Mouse (Mus musculus) bone marrow, adult 2 months (tissue): ENCODE results near the gene Aatf. TPM values are rescaled to one million over a fixed set of nuclear protein-coding genes. Genes with fewer than 3 reads are reported as not detected.
A peak's percentile ranks its signal among the peaks of the same experiment; 100 is the strongest.

Experiments
- H3K27ac ChIP-seq: fragments of 200-500 bp; 2 replicates; pipeline ENCODE4 v1.5.1; 2012; ENCODE audit warnings: low read depth, mild to moderate bottlenecking, control low read depth, inconsistent platforms, low read length; ENCODE audit not compliant: control insufficient read depth, poor library complexity, insufficient read depth
- H3K4me1 ChIP-seq: fragments of 200-500 bp; 2 replicates; pipeline ENCODE4 v1.6.1; 2011; ENCODE audit warnings: low read length; ENCODE audit not compliant: control insufficient read depth, insufficient read depth
- H3K4me3 ChIP-seq: fragments of 200-500 bp; replicated peaks from 2 replicates; pipeline ENCODE3; 2011; ENCODE audit warnings: mild to moderate bottlenecking, low read depth, low read length, control low read depth; ENCODE audit not compliant: control insufficient read depth
- CTCF ChIP-seq: fragments of 200-500 bp; IDR thresholded peaks from 2 replicates; pipeline ENCODE4 v1.5.1; 2011; ENCODE audit warnings: low read length, control low read depth; ENCODE audit not compliant: control insufficient read depth, insufficient read depth
- POLR2A ChIP-seq: fragments of 200-500 bp; IDR thresholded peaks from 2 replicates; pipeline ENCODE4 v1.6.1; 2011; ENCODE audit warnings: low read depth, mild to moderate bottlenecking, control low read depth, low read length, borderline replicate concordance; ENCODE audit not compliant: control insufficient read depth
- WGBS: fragments of 180-500 bp; shearing (Covaris S2); methylation state at CpG from one replicate; pipeline ENCODE4 v1.1.7; 2018; 5-methylcytosine and 5-hydroxymethylcytosine counted together
- polyA plus RNA-seq: library from polyadenylated mRNA; stranded (reverse); fragments of >200 nt; gene quantifications from 2 replicates; pipeline ENCODE4 v1.2.4, GENCODE M21; 2011; ENCODE audit warnings: low replicate concordance; ENCODE audit not compliant: missing spikeins, insufficient read depth, insufficient read length

Aatf gene
- polyA plus RNA-seq, 1 experiment, result 26.2 TPM

- Histone ChIP-seq H3K4me3 (no peak overlapping the region), H3K27ac (no peak overlapping the region), H3K4me1 (no peaks in the 10 kb centered on the region)
- 15% methylated on average over 14 of the region's 14 CpGs for WGBS
- no peak for TF ChIP-seq CTCF
- no peak for TF ChIP-seq POLR2A
These were observed 16.7 kb upstream of the Aatf start for GRCm38 (mm10) chr11:84529797-84530703.

- H3K4me1 ChIP-seq, result no peaks in the 10 kb centered on the region
- no peak overlapping the region for H3K4me3 ChIP-seq
- 8% methylated on average over 24 of the region's 24 CpGs for WGBS
- H3K27ac ChIP-seq, result no peak overlapping the region
- TF ChIP-seq CTCF (no peak), POLR2A (no peak)
These were observed 15.9 kb upstream of the Aatf start for GRCm38 (mm10) chr11:84529143-84529755.

GRCm38 (mm10) chr11:84526976-84527860 lies 13.9 kb upstream of the Aatf start:
- 9% methylated on average over 29 of the region's 29 CpGs for WGBS
- TF ChIP-seq POLR2A (no peak), CTCF (no peak)
- Histone ChIP-seq H3K4me3 (no peak overlapping the region), H3K4me1 (peaks cover 2% of the 10 kb centered on the region), H3K27ac (no peak overlapping the region)

- TF ChIP-seq POLR2A, result no peak
- no peak for TF ChIP-seq CTCF
- H3K27ac ChIP-seq, result no peak overlapping the region
- no peak overlapping the region for H3K4me3 ChIP-seq
- H3K4me1 ChIP-seq, result peaks cover 2% of the 10 kb centered on the region
- WGBS, result 3% methylated on average over 10 of the region's 10 CpGs
These were observed 13.1 kb upstream of the Aatf start for GRCm38 (mm10) chr11:84526451-84526850.

GRCm38 (mm10) chr11:84525421-84526274 lies 12.3 kb upstream of the Aatf start, which contains the start of gene Lhx1:
Lhx1 (minus strand) TSS chr11:84525535.
- H3K4me3 ChIP-seq, result peak within 1 kb of the TSS; percentile 8
- WGBS, result 1% methylated on average over 64 of the region's 64 CpGs
- H3K27ac ChIP-seq, result no peak within 1 kb of the TSS
- TF ChIP-seq CTCF, result no peak
- no peak for TF ChIP-seq POLR2A
- H3K4me1 ChIP-seq, result peaks cover 2% of the 10 kb centered on the region

- H3K4me3 ChIP-seq, result peak overlapping the region; percentile 8
- 4% methylated on average over 48 of the region's 48 CpGs for WGBS
- peaks cover 2% of the 10 kb centered on the region for H3K4me1 ChIP-seq
- no peak overlapping the region for H3K27ac ChIP-seq
- TF ChIP-seq CTCF, result no peak
- TF ChIP-seq POLR2A, result no peak
These were observed 11.4 kb upstream of the Aatf start for GRCm38 (mm10) chr11:84524511-84525270.
